Mouse (Mus musculus) hindbrain, embryonic 15.5 days (tissue): ENCODE results near the gene Usf3. TPM values are rescaled to one million over a fixed set of nuclear protein-coding genes. Genes with fewer than 3 reads are reported as not detected.

Experiments used
- ATAC-seq: fragments of 200-750 bp; cut with Nextera tagmentation; 2 replicates; pipeline ENCODE4 v1.8.0; 2017; ENCODE audit warnings: low read depth, moderate number of reproducible peaks, moderate TSS enrichment; ENCODE audit not compliant: low FRiP score
- H3K27ac ChIP-seq: fragments of 300-500 bp; sonication (generic); replicated peaks from 2 replicates; pipeline ENCODE4 v1.5.1; 2015; ENCODE audit warnings: mild to moderate bottlenecking, inconsistent platforms
- H3K27me3 ChIP-seq: fragments of 300-500 bp; sonication (generic); 2 replicates; pipeline ENCODE4 v1.6.1; 2015; ENCODE audit warnings: control low read depth, inconsistent platforms
- H3K36me3 ChIP-seq: fragments of 300-500 bp; sonication (generic); 2 replicates; pipeline ENCODE4 v1.6.1; 2015; ENCODE audit warnings: control low read depth, inconsistent platforms
- H3K4me1 ChIP-seq: fragments of 300-500 bp; sonication (generic); replicated peaks from 2 replicates; pipeline ENCODE4 v1.6.1; 2015; ENCODE audit warnings: control low read depth, inconsistent platforms
- H3K4me2 ChIP-seq: fragments of 300-500 bp; sonication (generic); 2 replicates; pipeline ENCODE4 v1.6.1; 2015; ENCODE audit warnings: moderate library complexity, mild to moderate bottlenecking, inconsistent platforms
- H3K4me3 ChIP-seq: fragments of 300-500 bp; sonication (generic); 2 replicates; pipeline ENCODE4 v1.5.1; 2015; ENCODE audit warnings: mild to moderate bottlenecking, inconsistent platforms
- H3K9ac ChIP-seq: fragments of 300-500 bp; sonication (generic); 2 replicates; pipeline ENCODE4 v1.6.1; 2015; ENCODE audit warnings: inconsistent platforms
- H3K9me3 ChIP-seq: fragments of 300-500 bp; sonication (generic); 2 replicates; pipeline ENCODE4 v1.6.1; 2016; ENCODE audit warnings: control low read depth, inconsistent platforms
- WGBS: fragments of 180-500 bp; shearing (Covaris S2); methylation state at CpG from one replicate; pipeline ENCODE4 v1.1.7; 2015; 5-methylcytosine and 5-hydroxymethylcytosine counted together
- polyA plus RNA-seq: library from polyadenylated mRNA; unstranded; fragments of >200 nt; fragmentation: Nextera tagmentation; extraction: Ambion mirVana; gene quantifications from 2 replicates; pipeline ENCODE4 v1.2.1, GENCODE M21; 2015

Usf3 gene
- polyA plus RNA-seq, 1 experiment from 2014 or later = 2.4 TPM

GRCm38 (mm10) chr16:44176511-44176910 lies 3.5 kb downstream of the Usf3 start:
- peaks cover 19% of the 10 kb centered on the region for H3K4me1 ChIP-seq
- 98% methylated on average over 2 of the region's 2 CpGs for WGBS
- H3K4me3 ChIP-seq = no peak overlapping the region
- no peaks in the 10 kb centered on the region for H3K36me3 ChIP-seq
- H3K27me3 ChIP-seq = no peaks in the 10 kb centered on the region
- H3K9me3 ChIP-seq = no peaks in the 10 kb centered on the region
- H3K4me2 ChIP-seq = no peak overlapping the region
- ATAC-seq = no peak
- H3K9ac ChIP-seq = no peak overlapping the region
- no peak overlapping the region for H3K27ac ChIP-seq

- peaks cover 15% of the 10 kb centered on the region for H3K4me1 ChIP-seq
- H3K4me3 ChIP-seq = no peak overlapping the region
- H3K27ac ChIP-seq = no peak overlapping the region
- ATAC-seq = no peak
- no peaks in the 10 kb centered on the region for H3K9me3 ChIP-seq
- 94% methylated on average over 1 of the region's 1 CpGs for WGBS
- H3K4me2 ChIP-seq = no peak overlapping the region
- no peaks in the 10 kb centered on the region for H3K36me3 ChIP-seq
- H3K9ac ChIP-seq = no peak overlapping the region
- H3K27me3 ChIP-seq = no peaks in the 10 kb centered on the region
Measured at GRCm38 (mm10) chr16:44178555-44178954, 5.5 kb downstream of the Usf3 start.

GRCm38 (mm10) chr16:44182597-44182996 lies 9.6 kb downstream of the Usf3 start:
- no peak overlapping the region for H3K27ac ChIP-seq
- H3K9ac ChIP-seq = no peak overlapping the region
- H3K36me3 ChIP-seq = no peaks in the 10 kb centered on the region
- no peaks in the 10 kb centered on the region for H3K9me3 ChIP-seq
- no peak overlapping the region for H3K4me2 ChIP-seq
- no peaks in the 10 kb centered on the region for H3K4me1 ChIP-seq
- H3K4me3 ChIP-seq = no peak overlapping the region
- H3K27me3 ChIP-seq = no peaks in the 10 kb centered on the region
- WGBS = 91% methylated on average over 1 of the region's 1 CpGs
- ATAC-seq = no peak

GRCm38 (mm10) chr16:44184769-44185168 lies 11.7 kb downstream of the Usf3 start:
- Histone ChIP-seq H3K27me3 (no peaks in the 10 kb centered on the region), H3K4me2 (no peak overlapping the region), H3K9ac (no peak overlapping the region), H3K4me1 (no peaks in the 10 kb centered on the region), H3K27ac (no peak overlapping the region), H3K4me3 (no peak overlapping the region), H3K36me3 (no peaks in the 10 kb centered on the region), H3K9me3 (no peaks in the 10 kb centered on the region)
- WGBS = 91% methylated on average over 3 of the region's 3 CpGs
- no peak for ATAC-seq

- Histone ChIP-seq H3K4me1 (no peaks in the 10 kb centered on the region), H3K9me3 (no peaks in the 10 kb centered on the region), H3K9ac (no peak overlapping the region), H3K4me3 (no peak overlapping the region), H3K4me2 (no peak overlapping the region), H3K27ac (no peak overlapping the region), H3K27me3 (no peaks in the 10 kb centered on the region), H3K36me3 (no peaks in the 10 kb centered on the region)
- ATAC-seq = no peak
- 96% methylated on average over 4 of the region's 4 CpGs for WGBS
Measured at GRCm38 (mm10) chr16:44187172-44187571, 14.1 kb downstream of the Usf3 start.

- no peak for ATAC-seq
- H3K4me2 ChIP-seq = no peak overlapping the region
- H3K36me3 ChIP-seq = no peaks in the 10 kb centered on the region
- H3K9ac ChIP-seq = no peak overlapping the region
- H3K9me3 ChIP-seq = no peaks in the 10 kb centered on the region
- no peaks in the 10 kb centered on the region for H3K4me1 ChIP-seq
- H3K4me3 ChIP-seq = no peak overlapping the region
- H3K27me3 ChIP-seq = no peaks in the 10 kb centered on the region
- WGBS = 92% methylated on average over 3 of the region's 3 CpGs
- no peak overlapping the region for H3K27ac ChIP-seq
Measured at GRCm38 (mm10) chr16:44188766-44189165, 15.7 kb downstream of the Usf3 start.

GRCm38 (mm10) chr16:44190032-44190431 lies 17.0 kb downstream of the Usf3 start:
- 92% methylated on average over 6 of the region's 6 CpGs for WGBS
- H3K36me3 ChIP-seq = no peaks in the 10 kb centered on the region
- H3K27me3 ChIP-seq = no peaks in the 10 kb centered on the region
- no peak for ATAC-seq
- H3K27ac ChIP-seq = no peak overlapping the region
- H3K4me1 ChIP-seq = no peaks in the 10 kb centered on the region
- no peak overlapping the region for H3K9ac ChIP-seq
- no peak overlapping the region for H3K4me2 ChIP-seq
- no peaks in the 10 kb centered on the region for H3K9me3 ChIP-seq
- no peak overlapping the region for H3K4me3 ChIP-seq

GRCm38 (mm10) chr16:44190968-44191367 lies 17.9 kb downstream of the Usf3 start:
- Histone ChIP-seq H3K4me1 (no peaks in the 10 kb centered on the region), H3K4me2 (no peak overlapping the region), H3K4me3 (no peak overlapping the region), H3K27ac (no peak overlapping the region), H3K36me3 (no peaks in the 10 kb centered on the region), H3K27me3 (no peaks in the 10 kb centered on the region), H3K9ac (no peak overlapping the region), H3K9me3 (no peaks in the 10 kb centered on the region)
- ATAC-seq = no peak
- 86% methylated on average over 2 of the region's 2 CpGs for WGBS

- Histone ChIP-seq H3K36me3 (peaks cover 14% of the 10 kb centered on the region), H3K4me1 (no peaks in the 10 kb centered on the region), H3K4me3 (no peak overlapping the region), H3K27me3 (no peaks in the 10 kb centered on the region), H3K9me3 (no peaks in the 10 kb centered on the region), H3K27ac (no peak overlapping the region), H3K9ac (no peak overlapping the region), H3K4me2 (no peak overlapping the region)
- WGBS = 92% methylated on average over 14 of the region's 14 CpGs
- ATAC-seq = no peak
Measured at GRCm38 (mm10) chr16:44199066-44199703, 26.1 kb downstream of the Usf3 start.

- Histone ChIP-seq H3K4me3 (no peak overlapping the region), H3K9me3 (no peaks in the 10 kb centered on the region), H3K9ac (no peak overlapping the region), H3K27me3 (no peaks in the 10 kb centered on the region), H3K27ac (no peak overlapping the region), H3K4me1 (no peaks in the 10 kb centered on the region), H3K36me3 (peaks cover 14% of the 10 kb centered on the region), H3K4me2 (no peak overlapping the region)
- ATAC-seq = no peak
- 93% methylated on average over 4 of the region's 4 CpGs for WGBS
Measured at GRCm38 (mm10) chr16:44200146-44200545, 27.1 kb downstream of the Usf3 start.

GRCm38 (mm10) chr16:44204331-44204730 lies 31.3 kb downstream of the Usf3 start:
- no peaks in the 10 kb centered on the region for H3K27me3 ChIP-seq
- H3K27ac ChIP-seq = no peak overlapping the region
- peaks cover 26% of the 10 kb centered on the region for H3K36me3 ChIP-seq
- no peak overlapping the region for H3K9ac ChIP-seq
- no peak overlapping the region for H3K4me3 ChIP-seq
- no peaks in the 10 kb centered on the region for H3K9me3 ChIP-seq
- no peaks in the 10 kb centered on the region for H3K4me1 ChIP-seq
- ATAC-seq = no peak
- 84% methylated on average over 6 of the region's 6 CpGs for WGBS
- H3K4me2 ChIP-seq = no peak overlapping the region

GRCm38 (mm10) chr16:44205973-44206372 lies 32.9 kb downstream of the Usf3 start:
- 91% methylated on average over 8 of the region's 8 CpGs for WGBS
- Histone ChIP-seq H3K9me3 (no peaks in the 10 kb centered on the region), H3K4me3 (no peak overlapping the region), H3K4me1 (no peaks in the 10 kb centered on the region), H3K27me3 (no peaks in the 10 kb centered on the region), H3K27ac (no peak overlapping the region), H3K9ac (no peak overlapping the region), H3K36me3 (peaks cover 38% of the 10 kb centered on the region), H3K4me2 (no peak overlapping the region)
- no peak for ATAC-seq
